Mouse (Mus musculus): ENCODE measurements around the gene Dock2.

GRCm38 (mm10) chr11:34348287-34348918 lies 435.3 kb downstream of the Dock2 start:
- TF ChIP-seq CTCF (IDR thresholded peaks at IDR 0.05; ENCODE audit: borderline replicate concordance, extremely low read depth, insufficient read depth, insufficient read length): no peak
- TF ChIP-seq POLR2A (IDR thresholded peaks at IDR 0.05; ENCODE audit: borderline replicate concordance, extremely low read depth, insufficient read depth, insufficient read length, poor library complexity, severe bottlenecking): no peak
